Mouse (Mus musculus) mature B cell (primary cell): Measurements from ENCODE around the gene Eif3g.

ENCODE experiments used
- in situ Hi-C: fragments of 300-500 bp; cut with MboI; formaldehyde crosslinking; loops from 2 replicates; pipeline ENCODE4 v1.14.3; 2019

Gene Eif3g

GRCm38 (mm10) chr9:20861821-20862220 is 36.6 kb downstream of the Eif3g start:
- in situ Hi-C loops: no loop called here

DNA sequence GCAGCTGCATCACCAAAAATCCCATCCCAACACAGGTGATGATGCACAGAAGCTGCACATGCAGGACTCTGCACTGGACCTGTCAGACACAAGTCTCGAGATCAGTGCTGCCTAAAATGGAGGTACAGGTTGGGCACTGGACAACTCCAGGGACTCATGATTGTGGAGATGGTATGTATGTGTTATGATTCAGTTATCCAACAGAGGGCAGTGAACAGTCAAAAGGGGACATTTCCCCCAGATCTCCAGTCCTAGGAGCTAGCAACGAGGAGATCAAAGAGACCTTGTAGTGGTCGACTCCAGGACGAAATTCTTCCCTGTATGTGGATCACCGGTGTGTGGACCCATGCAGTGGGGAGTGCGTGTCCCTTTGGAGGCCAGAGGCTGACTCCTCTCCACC is 38.5 kb downstream of the Eif3g start:
- in situ Hi-C loops: no loop called here

- in situ Hi-C loops: no loop called here
Observed at GRCm38 (mm10) chr9:20857131-20857530, 41.3 kb downstream of the Eif3g start.

GRCm38 (mm10) chr9:20850179-20850578 is 48.2 kb downstream of the Eif3g start:
- in situ Hi-C loops: no loop called here
